Mouse (Mus musculus) lung, postnatal 0 days (tissue): ENCODE data around the gene Tceanc2.

Experiments
- CTCF ChIP-seq: IDR thresholded peaks from 2 replicates; pipeline ENCODE4 v1.5.1; 2016; ENCODE audit warnings: antibody characterized with exemption, mild to moderate bottlenecking
- EP300 ChIP-seq: IDR thresholded peaks from 2 replicates; pipeline ENCODE4 v1.6.1; 2016; ENCODE audit warnings: antibody characterized with exemption, mild to moderate bottlenecking, control low read depth

GRCm38 (mm10) chr4:107211465-107211864 lies 32.5 kb upstream of the Tceanc2 start:
- no peak for TF ChIP-seq CTCF
- peak; percentile 74 for TF ChIP-seq EP300
